Mouse (Mus musculus): Measurements from ENCODE around the gene St7. TPM values are rescaled to one million over a fixed set of nuclear protein-coding genes. Genes with fewer than 3 reads are reported as not detected.

The St7 gene
- total RNA-seq, 2 experiments from 2014 or later, result 18.3 to 28.9 TPM

- DNase-seq (ENCODE audit: low spot score in 2 of 2), result no peak
Observed at GRCm38 (mm10) chr6:17942344-17942743, 249.6 kb downstream of the St7 start.

DNA sequence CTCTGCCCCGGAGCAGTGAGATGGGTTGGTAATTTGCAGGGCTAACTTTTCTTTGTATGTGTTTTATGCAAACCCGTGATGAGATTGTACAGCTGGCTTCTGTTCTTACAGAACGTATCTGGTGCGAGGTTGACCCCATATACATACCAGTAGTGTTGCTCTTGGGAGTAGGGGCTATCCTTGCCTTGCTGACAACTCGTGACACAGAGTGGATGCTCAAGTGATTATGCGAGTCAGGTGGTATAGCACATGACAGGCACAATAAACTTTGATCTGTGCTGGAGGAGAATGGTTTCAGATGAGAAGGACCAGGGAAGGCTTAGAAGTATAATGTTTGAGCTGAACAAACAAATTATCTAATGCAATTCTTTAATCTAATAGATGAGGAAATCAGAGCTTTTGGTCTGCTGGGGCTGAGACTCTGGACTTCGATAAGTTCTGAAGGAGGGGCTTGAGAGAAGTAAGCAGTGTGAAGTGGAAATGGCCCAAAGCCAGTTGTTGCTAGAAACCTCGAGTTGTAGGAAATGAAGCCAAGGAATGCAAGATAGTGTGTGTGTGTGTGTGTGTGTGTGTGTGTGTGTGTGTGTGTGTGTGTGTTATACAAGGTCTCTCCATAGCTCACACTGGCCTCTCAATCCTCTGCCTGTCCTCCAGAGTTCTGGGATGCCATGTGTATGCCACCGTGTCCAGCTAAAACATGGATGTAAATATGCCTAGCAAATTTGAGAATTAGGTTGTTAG lies 251.3 kb downstream of the St7 start:
- no peak for DNase-seq (ENCODE audit: low spot score in 2 of 2)

DNA sequence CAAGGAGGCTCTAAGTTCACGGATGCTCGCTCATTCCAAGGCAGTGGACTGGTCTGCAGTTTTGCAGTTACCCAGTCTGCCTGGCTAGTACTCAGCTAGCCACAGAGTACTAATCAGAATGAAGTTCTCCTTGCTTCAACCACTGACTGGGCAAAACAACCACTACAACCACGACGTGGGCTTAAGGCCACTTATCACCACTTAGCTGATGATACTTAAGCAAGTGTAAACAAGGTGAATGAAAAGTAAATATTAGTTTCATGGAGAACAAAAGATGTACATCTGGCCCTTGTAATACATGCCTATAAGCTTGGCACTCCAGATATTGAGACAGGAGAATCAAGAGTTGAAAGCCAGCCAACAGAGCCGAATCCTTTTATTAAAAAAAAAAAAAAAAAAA lies 253.7 kb downstream of the St7 start:
- DNase-seq (ENCODE audit: low spot score in 2 of 2), result no peak

DNA sequence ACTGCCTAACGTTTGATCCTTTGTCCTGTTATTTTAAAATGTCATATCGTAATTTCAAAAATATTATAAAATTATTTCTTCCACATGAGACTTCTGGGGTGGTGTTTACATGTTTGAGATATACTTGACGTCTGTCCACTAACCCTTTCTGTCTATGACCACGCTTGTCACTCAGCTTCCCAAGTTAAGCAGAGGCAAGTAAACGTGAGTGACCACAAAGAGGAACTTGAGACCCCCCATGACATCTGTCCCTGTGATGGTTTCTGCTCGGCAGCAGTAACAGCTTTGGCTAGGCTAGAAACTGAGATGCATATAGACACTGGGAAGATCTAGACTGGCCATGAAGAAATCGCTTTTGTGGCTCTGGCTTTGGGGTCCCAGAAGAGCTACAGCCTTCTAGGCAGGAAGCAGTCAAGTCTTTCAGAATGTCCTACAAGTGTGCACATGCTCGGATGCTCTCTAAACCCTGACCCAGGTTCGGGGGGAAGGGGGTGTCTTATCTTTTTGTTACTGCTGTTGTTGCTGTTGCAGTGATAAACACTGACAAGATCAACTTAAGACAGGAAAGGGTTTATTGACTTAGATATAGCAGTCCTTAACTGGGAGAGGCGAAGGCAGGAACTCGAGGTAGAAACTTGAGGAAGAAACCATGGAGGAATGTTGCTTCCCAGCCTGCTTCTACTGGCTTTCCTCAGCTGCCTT lies 254.5 kb downstream of the St7 start:
- no peak for DNase-seq (ENCODE audit: low spot score in 2 of 2)

DNA sequence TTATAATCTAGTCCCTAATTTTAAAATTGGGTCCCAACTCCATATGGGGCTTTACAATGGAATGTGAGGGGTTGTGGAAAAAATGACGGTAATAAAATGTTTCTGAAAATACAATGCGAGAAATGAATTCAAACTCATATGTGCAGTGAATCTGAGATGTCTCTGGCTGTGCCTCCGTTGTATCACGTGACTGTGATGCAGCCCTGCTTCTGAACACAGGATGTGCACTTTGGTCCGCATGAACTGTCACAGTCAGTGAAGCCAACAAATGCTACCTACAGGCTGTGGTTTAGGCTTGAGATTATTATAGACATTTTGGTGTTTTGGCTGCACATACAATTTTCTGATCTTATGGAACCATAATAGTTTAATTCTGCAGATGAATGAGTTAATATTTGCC lies 256.4 kb downstream of the St7 start:
- DNase-seq (ENCODE audit: low spot score in 2 of 2), result no peak

DNA sequence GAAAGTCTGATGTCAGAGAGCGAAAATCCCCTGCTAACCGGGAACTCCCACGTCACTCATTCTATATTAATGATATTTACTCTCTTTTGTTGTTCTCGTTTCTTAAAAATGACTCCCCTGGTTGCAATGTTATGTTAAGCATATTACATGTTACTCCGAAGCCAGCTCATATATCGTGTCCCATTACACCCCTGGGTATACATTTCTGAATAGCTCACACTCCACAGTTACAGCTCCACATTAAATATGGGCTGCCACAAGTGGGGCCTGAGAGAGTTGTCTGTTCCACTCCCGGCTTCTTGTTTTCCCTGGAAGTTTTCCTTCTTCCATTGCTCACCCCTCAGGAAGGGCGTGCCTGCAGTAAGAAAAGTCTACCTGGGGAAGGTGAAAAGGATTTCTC lies 259.0 kb downstream of the St7 start:
- no peak for DNase-seq (ENCODE audit: low spot score in 2 of 2)

- DNase-seq (ENCODE audit: low spot score in 2 of 2), result no peak
Observed at GRCm38 (mm10) chr6:17963455-17963854, 270.7 kb downstream of the St7 start.

- DNase-seq (ENCODE audit: low spot score in 2 of 2), result no peak
Observed at GRCm38 (mm10) chr6:17968467-17969144, 275.9 kb downstream of the St7 start.

GRCm38 (mm10) chr6:17969815-17970214 lies 277.1 kb downstream of the St7 start:
- no peak for DNase-seq (ENCODE audit: low spot score in 2 of 2)

- no peak for DNase-seq (ENCODE audit: low spot score in 2 of 2)
Observed at GRCm38 (mm10) chr6:17971393-17971792, 278.7 kb downstream of the St7 start.

- DNase-seq (ENCODE audit: low spot score in 2 of 2), result no peak
Observed at GRCm38 (mm10) chr6:17974416-17974815, 281.7 kb downstream of the St7 start.

- DNase-seq (ENCODE audit: low spot score in 2 of 2), result no peak
Observed at GRCm38 (mm10) chr6:17977165-17977564, 284.4 kb downstream of the St7 start.

DNA sequence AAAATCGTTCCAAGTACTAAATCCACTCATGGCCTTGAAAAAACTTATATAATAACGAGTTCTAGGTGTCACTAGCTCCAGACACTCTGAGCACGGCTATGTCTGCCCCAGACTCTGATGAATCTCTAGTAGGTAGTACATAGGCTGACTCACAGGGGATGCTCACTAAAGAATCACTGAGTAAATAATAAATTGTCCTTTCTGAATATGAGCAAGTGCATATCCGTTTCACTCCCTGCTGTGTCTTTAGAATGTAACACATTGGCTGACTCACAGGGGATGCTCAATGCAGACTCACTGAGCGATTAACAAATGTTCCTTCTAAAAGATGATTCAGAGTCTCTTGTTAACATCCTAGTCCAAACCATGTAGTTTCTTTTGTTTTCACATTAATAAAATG lies 285.6 kb downstream of the St7 start:
- no peak for DNase-seq (ENCODE audit: low spot score in 2 of 2)

DNA sequence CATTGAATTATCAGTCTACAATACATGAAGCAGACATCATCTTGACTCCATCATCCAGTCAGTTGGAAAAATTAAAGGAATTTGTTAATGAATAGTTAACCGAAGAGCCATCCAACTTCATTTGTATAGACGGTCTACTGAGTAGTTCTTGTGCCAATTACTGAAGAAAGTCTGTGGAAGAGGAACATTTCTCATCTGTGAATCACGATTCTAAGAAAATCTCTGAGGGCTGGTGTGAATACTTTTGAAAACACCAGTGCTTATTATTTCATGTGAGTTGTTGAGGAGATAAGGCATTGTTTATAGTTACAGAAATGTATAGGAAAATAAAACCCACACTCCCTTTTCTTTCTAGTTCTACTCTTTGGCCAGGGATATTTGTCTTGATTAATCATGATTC lies 286.1 kb downstream of the St7 start:
- DNase-seq (ENCODE audit: low spot score in 2 of 2), result no peak

GRCm38 (mm10) chr6:17979361-17979760 lies 286.6 kb downstream of the St7 start:
- no peak for DNase-seq (ENCODE audit: low spot score in 2 of 2)

DNA sequence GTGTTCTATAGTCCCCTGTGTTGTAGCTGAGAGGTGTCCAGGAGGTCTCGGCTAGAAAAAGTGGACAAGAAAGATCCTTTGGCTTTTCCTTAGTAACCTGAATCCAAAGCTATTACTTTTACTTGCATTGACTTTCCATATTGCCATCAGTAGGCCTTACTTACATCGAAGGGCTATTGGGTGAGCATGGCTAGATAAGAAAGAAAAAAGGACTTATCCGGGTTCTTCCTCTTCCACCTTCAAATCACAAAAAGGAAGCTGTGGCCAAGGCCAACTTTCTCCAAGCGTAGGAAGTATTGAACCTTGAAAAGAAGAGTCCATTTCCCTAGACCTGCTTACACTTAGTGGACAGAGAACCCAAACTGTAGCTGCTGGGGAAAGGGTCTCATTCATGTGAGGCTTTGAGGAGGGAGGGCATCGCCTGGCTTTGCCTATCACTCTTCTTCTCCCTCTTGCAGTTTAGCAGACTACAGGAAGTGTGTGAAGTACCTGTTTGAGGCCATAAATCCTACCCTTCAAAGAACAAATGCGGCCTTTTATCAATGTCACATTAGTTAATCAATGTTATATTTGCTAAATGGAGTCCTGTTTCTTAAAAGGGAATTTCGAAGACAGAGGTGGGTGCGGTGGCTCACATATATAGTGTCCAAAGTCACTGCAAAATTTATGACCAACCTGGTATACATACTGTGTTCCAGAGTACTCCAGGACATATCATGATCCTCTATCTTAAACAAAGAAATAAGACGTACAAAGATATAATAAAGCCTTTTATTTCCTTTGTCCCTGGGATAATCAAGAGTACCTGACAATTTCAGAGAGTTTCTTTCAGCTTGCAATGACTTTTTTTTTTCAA lies 297.7 kb downstream of the St7 start:
- DNase-seq (ENCODE audit: low spot score in 2 of 2), result no peak

GRCm38 (mm10) chr6:17991625-17992024 lies 298.9 kb downstream of the St7 start:
- no peak for DNase-seq (ENCODE audit: low spot score in 2 of 2)

All from adrenal gland, adult 18-20 months (tissue).